Mouse (Mus musculus) intestine, embryonic 16.5 days (tissue): ENCODE data around the gene Arhgdig. TPM values are rescaled to one million over a fixed set of nuclear protein-coding genes. Genes with fewer than 3 reads are reported as not detected.

Source experiments
- ATAC-seq: fragments of 200-750 bp; cut with Nextera tagmentation; 2 replicates; pipeline ENCODE4 v1.8.0; 2017; ENCODE audit warnings: moderate TSS enrichment, moderate library complexity
- H3K27ac ChIP-seq: fragments of 300-500 bp; sonication (generic); 2 replicates; pipeline ENCODE4 v1.5.1; 2014; ENCODE audit warnings: mild to moderate bottlenecking, low read length
- H3K27me3 ChIP-seq: fragments of 300-500 bp; sonication (generic); replicated peaks from 2 replicates; pipeline ENCODE4 v1.6.1; 2014; ENCODE audit warnings: low read length, control low read depth, mixed read lengths; ENCODE audit not compliant: control insufficient read depth, insufficient read depth
- H3K36me3 ChIP-seq: fragments of 300-500 bp; sonication (generic); 2 replicates; pipeline ENCODE4 v1.6.1; 2014; ENCODE audit warnings: low read length, control low read depth; ENCODE audit not compliant: control insufficient read depth, insufficient read depth
- H3K4me1 ChIP-seq: fragments of 300-500 bp; sonication (generic); 2 replicates; pipeline ENCODE4 v1.6.1; 2014; ENCODE audit warnings: low read length, control low read depth, mixed read lengths; ENCODE audit not compliant: control insufficient read depth, insufficient read depth
- H3K4me2 ChIP-seq: fragments of 300-500 bp; sonication (generic); 2 replicates; pipeline ENCODE4 v1.6.1; 2014; ENCODE audit warnings: low read depth, low read length, control low read depth
- H3K4me3 ChIP-seq: fragments of 300-500 bp; sonication (generic); 2 replicates; pipeline ENCODE4 v1.5.1; 2014; ENCODE audit warnings: mild to moderate bottlenecking, low read length
- H3K9ac ChIP-seq: fragments of 300-500 bp; sonication (generic); 2 replicates; pipeline ENCODE4 v1.6.1; 2014; ENCODE audit warnings: low read depth, low read length
- H3K9me3 ChIP-seq: fragments of 300-500 bp; sonication (generic); 2 replicates; pipeline ENCODE4 v1.6.1; 2016; ENCODE audit warnings: low read length, control low read depth; ENCODE audit not compliant: control insufficient read depth
- WGBS: fragments of 180-500 bp; shearing (Covaris S2); extraction: QIAGEN DNeasy Blood & Tissue Kit; methylation state at CpG from one replicate; pipeline ENCODE4 v1.1.7; 2014; 5-methylcytosine and 5-hydroxymethylcytosine counted together
- polyA plus RNA-seq: library from polyadenylated mRNA; unstranded; fragments of >200 nt; fragmentation: Nextera tagmentation; extraction: Ambion mirVana; gene quantifications from 2 replicates; pipeline ENCODE4 v1.2.1, GENCODE M21; 2015

Arhgdig gene
- polyA plus RNA-seq, 1 experiment from 2014 or later, result 14.8 TPM

- Histone ChIP-seq H3K4me2 (no peak overlapping the region), H3K27ac (no peak overlapping the region), H3K4me3 (no peak overlapping the region), H3K9me3 (no peaks in the 10 kb centered on the region), H3K4me1 (peaks cover 3% of the 10 kb centered on the region; the same call in 1 of the 2 replicates), H3K9ac (no peak overlapping the region), H3K36me3 (no peaks in the 10 kb centered on the region), H3K27me3 (no peaks in the 10 kb centered on the region)
- ATAC-seq, result no peak
- WGBS, result 88% methylated on average over 1 of the region's 1 CpGs
These were observed 44.9 kb downstream of the Arhgdig start for GRCm38 (mm10) chr17:26162736-26163135.

- Histone ChIP-seq H3K36me3 (peaks cover 20% of the 10 kb centered on the region), H3K4me1 (no peaks in the 10 kb centered on the region), H3K4me2 (no peak overlapping the region), H3K9me3 (no peaks in the 10 kb centered on the region), H3K4me3 (no peak overlapping the region), H3K9ac (no peak overlapping the region), H3K27me3 (no peaks in the 10 kb centered on the region), H3K27ac (no peak overlapping the region)
- no peak for ATAC-seq
- 94% methylated on average over 2 of the region's 2 CpGs for WGBS
These were observed 55.5 kb downstream of the Arhgdig start for GRCm38 (mm10) chr17:26151886-26152630.

Other genes with a start within 250 kb of the Arhgdig start
- gene Capn15, start 222.0 kb downstream of the Arhgdig start, polyA plus RNA-seq, result 22.3 and 24.5 TPM in 2 replicates
- 13.0 and 18.0 TPM in 2 replicates for gene Rab11fip3, start 138.2 kb downstream of the Arhgdig start, polyA plus RNA-seq
- gene Decr2, start 117.4 kb downstream of the Arhgdig start, polyA plus RNA-seq, result 49.6 and 51.5 TPM in 2 replicates
- 92.1 and 97.1 TPM in 2 replicates for gene Nme4, start 112.2 kb downstream of the Arhgdig start, polyA plus RNA-seq
- 12.1 and 15.1 TPM in 2 replicates for gene Tmem8, start 94.5 kb downstream of the Arhgdig start, polyA plus RNA-seq
- 242 and 260 TPM in 2 replicates for gene Mrpl28, start 84.3 kb downstream of the Arhgdig start, polyA plus RNA-seq
- 5.9 and 6.6 TPM in 2 replicates for gene Axin1, start 69.1 kb downstream of the Arhgdig start, polyA plus RNA-seq
- gene Pdia2, start 8.7 kb downstream of the Arhgdig start, polyA plus RNA-seq, result 104 and 149 TPM in 2 replicates
- 13.4 and 15.2 TPM in 2 replicates for gene Rgs11, start 4.8 kb downstream of the Arhgdig start, polyA plus RNA-seq
- gene Fam234a, start 36.5 kb upstream of the Arhgdig start, polyA plus RNA-seq, result 123 and 129 TPM in 2 replicates
- gene Luc7l, start 45.1 kb upstream of the Arhgdig start, polyA plus RNA-seq, result 68.2 and 72.2 TPM in 2 replicates
- 1.5 and 1.6 TPM in 2 replicates for gene Neurl1b, start 207.0 kb upstream of the Arhgdig start, polyA plus RNA-seq